Mouse (Mus musculus): ENCODE measurements around the gene Zscan2.
A peak's percentile ranks its signal among the peaks of the same experiment; 100 is the strongest.

The Zscan2 gene

GRCm38 (mm10) chr7:80843910-80844640, 16.6 kb upstream of the Zscan2 start:
- no peak for DNase-seq

- DNase-seq: no peak
Measured at GRCm38 (mm10) chr7:80844691-80845090, 16.0 kb upstream of the Zscan2 start.

GRCm38 (mm10) chr7:80845621-80846279, 15.0 kb upstream of the Zscan2 start:
- DNase-seq: no peak

- DNase-seq: no peak
Measured at GRCm38 (mm10) chr7:80846280-80846678, 14.4 kb upstream of the Zscan2 start.

GRCm38 (mm10) chr7:80846709-80847108, 14.0 kb upstream of the Zscan2 start:
- DNase-seq: no peak

GRCm38 (mm10) chr7:80849267-80849666, 11.5 kb upstream of the Zscan2 start:
- no peak for DNase-seq

GRCm38 (mm10) chr7:80849710-80850109, 11.0 kb upstream of the Zscan2 start:
- DNase-seq: peak; percentile 63

GRCm38 (mm10) chr7:80850520-80850919, 10.2 kb upstream of the Zscan2 start:
- DNase-seq: no peak

GRCm38 (mm10) chr7:80853218-80853617, 7.5 kb upstream of the Zscan2 start:
- DNase-seq: no peak

- DNase-seq: no peak
Measured at GRCm38 (mm10) chr7:80855316-80855715, 5.4 kb upstream of the Zscan2 start.

- peak; percentile 90 for DNase-seq
Measured at GRCm38 (mm10) chr7:80857181-80857580, 3.5 kb upstream of the Zscan2 start.

- peak; percentile 76 for DNase-seq
Measured at GRCm38 (mm10) chr7:80860227-80860626, 493 bp upstream of the Zscan2 start.

GRCm38 (mm10) chr7:80862475-80862874, 1.8 kb downstream of the Zscan2 start:
- no peak for DNase-seq

- DNase-seq: no peak
Measured at GRCm38 (mm10) chr7:80863520-80863919, 2.8 kb downstream of the Zscan2 start.

- no peak for DNase-seq
Measured at GRCm38 (mm10) chr7:80864151-80864550, 3.4 kb downstream of the Zscan2 start.

GRCm38 (mm10) chr7:80864831-80865230, 4.1 kb downstream of the Zscan2 start:
- DNase-seq: peak; percentile 49

- DNase-seq: no peak
Measured at GRCm38 (mm10) chr7:80865521-80865920, 4.8 kb downstream of the Zscan2 start.

- DNase-seq: no peak
Measured at GRCm38 (mm10) chr7:80866514-80867147, 5.9 kb downstream of the Zscan2 start.

- no peak for DNase-seq
Measured at GRCm38 (mm10) chr7:80868686-80869085, 8.0 kb downstream of the Zscan2 start.

GRCm38 (mm10) chr7:80873038-80873437, 12.3 kb downstream of the Zscan2 start:
- no peak for DNase-seq

- no peak for DNase-seq
Measured at GRCm38 (mm10) chr7:80873631-80874030, 12.9 kb downstream of the Zscan2 start.

GRCm38 (mm10) chr7:80875727-80876126, 15.0 kb downstream of the Zscan2 start:
- DNase-seq: no peak

- peak; percentile 76 for DNase-seq
Measured at GRCm38 (mm10) chr7:80882830-80883505, 22.2 kb downstream of the Zscan2 start.
